Mouse (Mus musculus) testis, adult 2 months (tissue): ENCODE measurements at regions not wholly inside any gene's neighbourhood (a gene's known extent, or its start where the extent isn't known, plus 50 kb on each side); places are given as distances from the start of the nearest gene placed in this dataset.

Experiments
- CTCF ChIP-seq: fragments of 200-500 bp; IDR thresholded peaks from 2 replicates; pipeline ENCODE4 v1.5.1; 2012; ENCODE audit warnings: low read depth, mild to moderate bottlenecking, inconsistent platforms, low read length, moderate library complexity; ENCODE audit not compliant: control insufficient read depth, insufficient read depth, insufficient replicate concordance
- POLR2A ChIP-seq: fragments of 200-500 bp; IDR thresholded peaks from 2 replicates; pipeline ENCODE4 v1.6.1; 2012; ENCODE audit warnings: low read depth, mild to moderate bottlenecking, inconsistent platforms, low read length, moderate library complexity; ENCODE audit not compliant: control insufficient read depth

- no peak for TF ChIP-seq CTCF
- no peak for TF ChIP-seq POLR2A
These were observed 120.7 kb downstream of the Rpl36a-ps1 start for GRCm38 (mm10) chr14:98873446-98873845.
